Mouse (Mus musculus) forebrain, embryonic 13.5 days (tissue): ENCODE results near the gene A730049H05Rik. TPM values are rescaled to one million over a fixed set of nuclear protein-coding genes. Genes with fewer than 3 reads are reported as not detected.

ENCODE experiments used
- ATAC-seq: fragments of 200-750 bp; cut with Nextera tagmentation; 2 replicates; pipeline ENCODE4 v1.8.0; 2017
- H3K27ac ChIP-seq: fragments of 300-500 bp; sonication (generic); 2 replicates; pipeline ENCODE4 v1.5.1; 2015; ENCODE audit warnings: inconsistent platforms, mild to moderate bottlenecking, moderate library complexity
- H3K27me3 ChIP-seq: fragments of 300-500 bp; sonication (generic); 2 replicates; pipeline ENCODE4 v1.6.1; 2015; ENCODE audit warnings: mild to moderate bottlenecking, inconsistent platforms
- H3K36me3 ChIP-seq: fragments of 300-500 bp; sonication (generic); 2 replicates; pipeline ENCODE4 v1.6.1; 2015; ENCODE audit warnings: mild to moderate bottlenecking, inconsistent platforms; ENCODE audit not compliant: poor library complexity, severe bottlenecking
- H3K4me1 ChIP-seq: fragments of 300-500 bp; sonication (generic); 2 replicates; pipeline ENCODE4 v1.6.1; 2015; ENCODE audit warnings: inconsistent platforms
- H3K4me2 ChIP-seq: fragments of 300-500 bp; sonication (generic); 2 replicates; pipeline ENCODE4 v1.6.1; 2015; ENCODE audit warnings: inconsistent platforms, mild to moderate bottlenecking, moderate library complexity
- H3K4me3 ChIP-seq: fragments of 300-500 bp; sonication (generic); 2 replicates; pipeline ENCODE4 v1.5.1; 2015; ENCODE audit warnings: mild to moderate bottlenecking, inconsistent platforms
- H3K9ac ChIP-seq: fragments of 300-500 bp; sonication (generic); 2 replicates; pipeline ENCODE4 v1.6.1; 2015; ENCODE audit warnings: mild to moderate bottlenecking, inconsistent platforms
- H3K9me3 ChIP-seq: fragments of 300-500 bp; sonication (generic); replicated peaks from 2 replicates; pipeline ENCODE4 v1.6.1; 2016; ENCODE audit warnings: inconsistent platforms
- WGBS: fragments of 180-500 bp; shearing (Covaris S2); methylation state at CpG from one replicate; pipeline ENCODE4 v1.1.7; 2015; 5-methylcytosine and 5-hydroxymethylcytosine counted together
- polyA plus RNA-seq: library from polyadenylated mRNA; unstranded; fragments of >200 nt; fragmentation: Nextera tagmentation; extraction: Ambion mirVana; gene quantifications from 2 replicates; pipeline ENCODE4 v1.2.1, GENCODE M21; 2015

Gene A730049H05Rik
- polyA plus RNA-seq, 1 experiment from 2014 or later = 0.25 TPM

DNA sequence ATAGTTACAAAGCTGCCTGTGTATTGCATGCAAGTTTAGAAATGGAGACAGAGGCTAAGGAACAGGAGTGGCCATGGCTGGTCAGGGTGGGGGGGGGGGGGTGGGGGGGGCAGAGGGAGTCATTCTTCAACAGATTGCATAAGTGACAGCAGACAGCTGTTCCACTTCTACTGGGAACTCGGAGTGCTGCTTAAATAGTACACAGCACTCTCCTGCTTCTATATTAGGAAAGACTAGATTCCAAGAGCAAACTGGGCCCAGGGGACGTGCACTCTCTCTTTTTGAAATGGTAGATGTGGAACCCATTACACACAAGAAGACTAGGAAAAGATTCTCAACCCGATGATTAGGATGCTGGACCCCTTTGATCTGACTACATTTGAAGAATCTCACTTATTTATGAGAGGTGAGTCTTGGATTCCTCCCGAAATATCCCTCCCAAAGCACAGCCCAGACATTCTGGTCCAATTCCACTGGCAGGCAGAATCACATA, 52.9 kb downstream of the A730049H05Rik start, which contains the start of gene Gm15737:
Gene Gm15737, plus strand, starts transcription at position 269 of the 493 bp plus-strand sequence.
- no peak for ATAC-seq
- Histone ChIP-seq H3K9me3 (no peaks in the 10 kb centered on the region), H3K4me3 (no peak within 1 kb of the TSS), H3K36me3 (no peaks in the 10 kb centered on the region), H3K27me3 (no peaks in the 10 kb centered on the region), H3K27ac (no peak within 1 kb of the TSS), H3K9ac (no peak within 1 kb of the TSS), H3K4me1 (peaks cover 5% of the 10 kb centered on the region; the same call in 1 of the 2 replicates), H3K4me2 (no peak within 1 kb of the TSS)
- WGBS = 78% methylated on average over 4 of the region's 4 CpGs

DNA sequence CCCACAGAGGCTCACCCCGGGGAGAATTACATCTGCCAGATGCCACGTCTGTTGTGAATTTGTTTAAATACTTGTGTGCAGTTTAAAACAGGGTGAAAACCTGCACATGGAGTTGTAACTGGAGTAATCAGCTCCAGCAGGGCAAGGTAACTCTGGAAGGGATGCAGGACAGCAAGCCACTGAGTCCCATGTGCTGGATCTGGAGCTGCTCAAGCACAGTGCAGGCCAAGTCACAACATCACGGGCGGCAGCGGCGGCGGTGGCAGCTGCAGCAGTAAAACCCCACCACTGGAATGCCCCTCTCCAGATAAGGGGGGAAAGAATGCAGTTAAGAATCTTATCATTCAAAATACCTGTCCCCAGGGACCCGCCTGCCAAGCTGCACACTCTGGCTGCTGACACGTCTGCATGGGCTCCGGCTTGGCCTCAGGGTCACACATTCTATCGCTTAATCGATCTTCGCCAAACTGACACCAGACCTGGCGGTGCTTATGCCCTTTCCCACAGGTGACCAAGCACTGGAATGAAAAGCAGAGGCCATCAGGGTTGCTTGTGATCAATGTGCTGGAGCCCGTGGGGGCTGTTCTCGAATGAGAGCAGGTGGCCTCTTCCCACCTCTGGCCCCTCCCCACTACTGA, 53.4 kb downstream of the A730049H05Rik start:
- ATAC-seq = no peak
- no peak overlapping the region for H3K4me2 ChIP-seq
- H3K4me1 ChIP-seq = peaks cover 5% of the 10 kb centered on the region; the same call in 1 of the 2 replicates
- no peak overlapping the region for H3K4me3 ChIP-seq
- H3K36me3 ChIP-seq = no peaks in the 10 kb centered on the region
- 75% methylated on average over 16 of the region's 16 CpGs for WGBS
- H3K9ac ChIP-seq = no peak overlapping the region
- no peaks in the 10 kb centered on the region for H3K9me3 ChIP-seq
- no peaks in the 10 kb centered on the region for H3K27me3 ChIP-seq
- H3K27ac ChIP-seq = no peak overlapping the region

DNA sequence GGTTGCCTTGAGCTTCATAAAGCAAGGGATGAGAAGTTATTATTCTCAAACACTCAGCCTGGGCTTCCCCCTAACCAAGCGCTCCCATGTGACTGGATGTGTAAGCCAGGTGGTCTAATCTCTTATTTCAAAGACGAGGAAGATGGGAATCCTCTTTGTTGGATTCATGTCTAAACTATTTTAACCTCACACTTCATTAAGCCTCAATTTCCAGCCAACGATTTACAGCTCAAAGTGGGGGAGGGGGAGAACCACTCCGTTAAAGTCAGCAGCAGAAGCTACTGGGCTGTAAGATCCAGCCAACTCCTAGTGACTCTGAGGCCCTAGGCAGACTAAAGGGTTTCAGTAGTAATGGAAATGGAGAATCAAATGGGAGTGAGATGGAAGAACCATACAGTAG, 55.5 kb downstream of the A730049H05Rik start:
- Histone ChIP-seq H3K9me3 (no peaks in the 10 kb centered on the region), H3K36me3 (no peaks in the 10 kb centered on the region), H3K4me2 (no peak overlapping the region), H3K27ac (no peak overlapping the region), H3K4me3 (no peak overlapping the region), H3K27me3 (no peaks in the 10 kb centered on the region), H3K9ac (no peak overlapping the region), H3K4me1 (peaks cover 5% of the 10 kb centered on the region; the same call in 1 of the 2 replicates)
- no peak for ATAC-seq
- 43% methylated on average over 4 of the region's 4 CpGs for WGBS

DNA sequence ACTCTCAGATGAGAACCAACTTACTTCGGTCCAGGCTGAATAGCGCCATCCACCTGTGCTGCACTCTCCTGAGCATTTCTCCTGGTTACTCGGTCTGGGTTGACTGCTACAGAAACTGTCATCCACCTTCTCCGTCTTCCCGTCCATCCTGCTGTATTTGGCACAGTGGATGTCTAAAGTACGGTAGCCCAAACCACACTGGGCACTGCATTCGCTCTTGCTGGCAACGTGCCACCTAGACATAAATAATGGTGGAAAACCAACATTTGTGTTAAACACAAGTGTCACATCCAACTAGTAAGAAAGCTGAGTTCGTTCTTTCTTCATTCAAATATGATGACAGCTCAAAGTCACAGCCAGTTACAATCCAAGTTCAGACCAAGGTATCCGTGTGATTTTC, 56.5 kb downstream of the A730049H05Rik start:
- Histone ChIP-seq H3K27ac (no peak overlapping the region), H3K4me1 (peaks cover 4% of the 10 kb centered on the region; the same call in 1 of the 2 replicates), H3K27me3 (no peaks in the 10 kb centered on the region), H3K4me3 (no peak overlapping the region), H3K36me3 (no peaks in the 10 kb centered on the region), H3K9ac (no peak overlapping the region), H3K9me3 (no peaks in the 10 kb centered on the region), H3K4me2 (no peak overlapping the region)
- no peak for ATAC-seq
- WGBS = 90% methylated on average over 10 of the region's 10 CpGs

DNA sequence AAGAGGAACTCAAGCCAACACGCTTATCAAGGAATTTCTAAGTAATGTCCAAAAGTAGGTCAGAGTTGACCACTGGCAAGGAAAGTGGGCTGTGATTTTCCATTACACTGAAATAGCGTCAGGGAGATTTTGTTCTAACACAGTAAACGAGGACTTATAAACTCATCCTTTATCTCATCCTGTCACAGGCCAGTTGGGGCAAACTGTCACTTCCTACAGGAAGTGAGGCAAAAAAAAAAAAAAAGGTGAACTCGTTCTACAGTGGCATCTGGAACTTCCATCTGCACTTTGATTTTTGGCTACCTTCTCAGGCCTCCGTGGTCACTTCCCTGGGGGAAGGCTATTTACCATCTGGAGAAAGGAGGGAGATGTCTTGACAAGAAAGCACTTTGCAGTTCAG, 58.6 kb downstream of the A730049H05Rik start:
- no peak overlapping the region for H3K4me3 ChIP-seq
- WGBS = 82% methylated on average over 5 of the region's 5 CpGs
- ATAC-seq = no peak

DNA sequence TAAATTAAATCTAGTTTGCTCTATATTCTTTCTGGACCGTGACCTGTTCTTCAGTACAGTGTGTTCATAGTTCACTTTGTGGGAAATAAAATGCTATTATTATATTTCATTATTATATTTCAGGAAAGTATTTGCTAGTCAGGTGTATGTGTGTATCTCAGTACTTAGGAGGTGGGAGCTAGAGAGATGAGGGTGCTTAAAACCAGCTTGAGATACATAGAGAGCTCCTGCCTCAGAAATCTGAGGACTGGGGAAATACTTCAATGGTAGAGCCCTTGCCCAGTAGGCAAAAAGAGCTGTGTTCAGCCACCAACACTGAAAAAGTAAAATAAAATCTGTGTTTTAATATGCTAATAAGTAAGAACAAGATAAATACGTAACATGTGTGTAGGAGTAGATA, 59.1 kb downstream of the A730049H05Rik start:
- 90% methylated on average over 2 of the region's 2 CpGs for WGBS
- Histone ChIP-seq H3K4me2 (no peak overlapping the region), H3K9me3 (no peaks in the 10 kb centered on the region), H3K4me3 (no peak overlapping the region), H3K27me3 (no peaks in the 10 kb centered on the region), H3K36me3 (no peaks in the 10 kb centered on the region), H3K9ac (no peak overlapping the region), H3K4me1 (no peaks in the 10 kb centered on the region), H3K27ac (no peak overlapping the region)
- no peak for ATAC-seq

More for the DNA sequence above, 58.6 kb downstream of the A730049H05Rik start:
- H3K36me3 ChIP-seq = no peaks in the 10 kb centered on the region
- H3K27ac ChIP-seq = no peak overlapping the region
- H3K4me1 ChIP-seq = no peaks in the 10 kb centered on the region
- no peak overlapping the region for H3K9ac ChIP-seq
- H3K4me2 ChIP-seq = no peak overlapping the region
- H3K9me3 ChIP-seq = no peaks in the 10 kb centered on the region
- H3K27me3 ChIP-seq = no peaks in the 10 kb centered on the region

DNA sequence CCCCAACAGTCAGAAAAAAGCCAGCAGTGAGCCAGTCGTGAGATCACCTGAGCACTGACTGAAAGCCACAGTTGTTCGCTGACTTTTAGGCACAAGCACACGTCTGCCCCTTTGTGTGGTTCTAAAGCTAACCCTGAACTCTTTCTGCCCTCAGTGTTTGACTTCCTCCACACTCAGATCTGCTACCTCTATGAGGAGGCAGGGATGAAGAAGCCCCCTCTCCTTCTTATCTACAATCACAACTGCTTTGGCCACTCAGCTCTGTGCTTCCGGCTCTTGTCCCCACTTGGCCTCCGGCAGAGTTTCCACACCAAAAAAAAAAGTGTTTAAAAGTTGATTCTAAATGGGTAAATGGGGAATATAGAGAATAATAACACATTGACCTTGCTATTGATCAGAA, 59.8 kb downstream of the A730049H05Rik start:
- Histone ChIP-seq H3K27ac (no peak overlapping the region), H3K36me3 (no peaks in the 10 kb centered on the region)

DNA sequence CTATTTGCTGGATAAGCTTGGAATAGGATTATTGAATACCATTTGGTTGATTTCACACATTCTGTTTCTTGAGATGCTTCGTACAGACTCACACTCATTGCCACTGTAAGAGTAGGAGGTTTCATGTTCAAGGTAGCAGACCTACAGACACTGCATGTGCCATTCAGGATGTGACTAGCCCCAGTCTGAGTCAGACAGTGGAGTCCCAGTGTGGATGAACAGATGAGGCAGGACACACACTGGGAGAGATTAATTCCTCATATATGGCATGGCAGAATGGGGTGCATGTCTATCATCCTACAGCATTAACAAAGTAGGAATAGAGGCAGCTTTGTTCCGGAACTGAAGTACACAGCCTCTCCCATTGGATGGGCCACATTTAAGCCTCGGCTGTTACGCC, 61.0 kb downstream of the A730049H05Rik start:
- Histone ChIP-seq H3K9me3 (no peaks in the 10 kb centered on the region), H3K4me2 (no peak overlapping the region), H3K27ac (no peak overlapping the region), H3K4me3 (no peak overlapping the region), H3K9ac (no peak overlapping the region), H3K36me3 (no peaks in the 10 kb centered on the region), H3K27me3 (no peaks in the 10 kb centered on the region), H3K4me1 (no peaks in the 10 kb centered on the region)
- no peak for ATAC-seq
- WGBS = 90% methylated on average over 4 of the region's 4 CpGs

More for the DNA sequence above, 59.8 kb downstream of the A730049H05Rik start:
- Histone ChIP-seq H3K4me3 (no peak overlapping the region), H3K4me1 (no peaks in the 10 kb centered on the region), H3K9me3 (no peaks in the 10 kb centered on the region), H3K27me3 (no peaks in the 10 kb centered on the region), H3K4me2 (no peak overlapping the region), H3K9ac (no peak overlapping the region)
- no peak for ATAC-seq
- 84% methylated on average over 5 of the region's 5 CpGs for WGBS

DNA sequence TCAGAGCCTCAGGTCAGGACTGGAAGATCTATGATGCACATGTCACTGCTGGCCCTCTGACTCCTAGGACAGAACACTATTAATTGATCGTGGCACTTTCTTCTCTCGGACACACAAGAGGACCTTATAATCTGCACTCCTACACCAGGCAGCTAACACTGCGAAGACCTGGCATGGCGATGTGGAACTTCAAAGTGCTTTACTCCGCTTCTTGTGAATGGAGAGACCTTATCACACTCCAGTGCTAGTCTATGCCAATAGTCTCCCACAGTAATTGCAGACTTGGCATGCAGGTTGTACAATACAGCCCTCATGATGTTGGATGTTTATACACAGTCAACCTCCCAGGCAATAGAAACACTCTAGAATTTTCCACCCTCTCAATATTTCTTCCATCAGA, 62.5 kb downstream of the A730049H05Rik start:
- Histone ChIP-seq H3K36me3 (no peaks in the 10 kb centered on the region), H3K27ac (no peak overlapping the region), H3K4me1 (peaks cover 4% of the 10 kb centered on the region), H3K27me3 (no peaks in the 10 kb centered on the region), H3K9ac (no peak overlapping the region), H3K4me2 (no peak overlapping the region), H3K9me3 (no peaks in the 10 kb centered on the region), H3K4me3 (no peak overlapping the region)
- no peak for ATAC-seq
- 96% methylated on average over 5 of the region's 5 CpGs for WGBS

DNA sequence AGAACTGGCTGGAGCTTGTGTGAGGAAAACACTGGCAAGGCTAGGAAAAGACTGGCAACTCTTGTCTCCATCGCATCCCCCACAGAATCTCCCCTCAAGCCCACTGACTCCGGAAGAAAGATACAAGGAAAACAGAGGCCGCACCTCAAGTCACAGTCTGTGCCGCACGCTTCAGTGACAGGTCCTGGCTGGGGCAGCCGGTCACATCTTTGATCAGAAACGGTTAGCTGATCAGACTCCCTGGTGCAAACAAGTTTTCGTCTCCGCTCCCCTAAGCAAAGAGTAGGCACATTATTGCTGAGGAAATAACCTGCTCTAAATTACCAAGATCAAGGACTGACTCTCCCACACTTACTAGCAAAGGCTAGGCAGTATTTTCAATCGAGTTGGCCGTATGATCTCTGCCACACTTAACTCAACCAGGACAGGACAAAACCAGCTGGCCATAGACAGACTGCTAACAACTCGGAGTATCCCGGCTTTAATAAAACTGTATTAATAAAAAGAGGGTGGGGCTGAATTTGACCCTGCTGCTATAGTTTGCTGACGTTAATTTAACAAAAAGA, 63.5 kb downstream of the A730049H05Rik start:
- 86% methylated on average over 14 of the region's 14 CpGs for WGBS
- no peaks in the 10 kb centered on the region for H3K36me3 ChIP-seq
- no peak overlapping the region for H3K4me2 ChIP-seq
- no peaks in the 10 kb centered on the region for H3K27me3 ChIP-seq
- H3K9me3 ChIP-seq = no peaks in the 10 kb centered on the region
- no peak overlapping the region for H3K4me3 ChIP-seq
- H3K4me1 ChIP-seq = peaks cover 4% of the 10 kb centered on the region
- ATAC-seq = no peak
- no peak overlapping the region for H3K9ac ChIP-seq
- no peak overlapping the region for H3K27ac ChIP-seq

DNA sequence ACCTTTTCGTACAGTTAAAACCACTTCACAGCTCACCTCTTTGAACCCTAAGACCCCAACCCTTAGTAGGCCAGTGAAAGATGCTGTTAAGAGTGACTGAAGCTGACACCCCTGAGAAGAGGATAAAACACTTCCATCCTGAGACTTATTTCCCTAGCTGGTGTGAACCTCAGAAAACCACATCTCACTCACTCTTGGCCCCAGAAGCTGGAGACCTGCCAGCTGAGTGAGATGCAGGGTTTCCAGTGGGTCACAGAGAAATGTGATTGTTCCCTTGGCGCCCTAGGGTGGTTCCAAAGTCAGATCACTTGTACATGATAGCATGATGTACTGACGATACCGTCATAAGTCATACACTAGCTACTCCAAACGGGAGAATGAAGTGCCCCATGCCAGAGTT, 66.2 kb downstream of the A730049H05Rik start:
- no peaks in the 10 kb centered on the region for H3K27me3 ChIP-seq
- peaks cover 4% of the 10 kb centered on the region for H3K4me1 ChIP-seq
- WGBS = 74% methylated on average over 5 of the region's 5 CpGs
- no peak overlapping the region for H3K4me2 ChIP-seq
- no peak for ATAC-seq
- H3K9ac ChIP-seq = no peak overlapping the region
- H3K9me3 ChIP-seq = no peaks in the 10 kb centered on the region
- no peak overlapping the region for H3K4me3 ChIP-seq
- H3K36me3 ChIP-seq = no peaks in the 10 kb centered on the region
- no peak overlapping the region for H3K27ac ChIP-seq

DNA sequence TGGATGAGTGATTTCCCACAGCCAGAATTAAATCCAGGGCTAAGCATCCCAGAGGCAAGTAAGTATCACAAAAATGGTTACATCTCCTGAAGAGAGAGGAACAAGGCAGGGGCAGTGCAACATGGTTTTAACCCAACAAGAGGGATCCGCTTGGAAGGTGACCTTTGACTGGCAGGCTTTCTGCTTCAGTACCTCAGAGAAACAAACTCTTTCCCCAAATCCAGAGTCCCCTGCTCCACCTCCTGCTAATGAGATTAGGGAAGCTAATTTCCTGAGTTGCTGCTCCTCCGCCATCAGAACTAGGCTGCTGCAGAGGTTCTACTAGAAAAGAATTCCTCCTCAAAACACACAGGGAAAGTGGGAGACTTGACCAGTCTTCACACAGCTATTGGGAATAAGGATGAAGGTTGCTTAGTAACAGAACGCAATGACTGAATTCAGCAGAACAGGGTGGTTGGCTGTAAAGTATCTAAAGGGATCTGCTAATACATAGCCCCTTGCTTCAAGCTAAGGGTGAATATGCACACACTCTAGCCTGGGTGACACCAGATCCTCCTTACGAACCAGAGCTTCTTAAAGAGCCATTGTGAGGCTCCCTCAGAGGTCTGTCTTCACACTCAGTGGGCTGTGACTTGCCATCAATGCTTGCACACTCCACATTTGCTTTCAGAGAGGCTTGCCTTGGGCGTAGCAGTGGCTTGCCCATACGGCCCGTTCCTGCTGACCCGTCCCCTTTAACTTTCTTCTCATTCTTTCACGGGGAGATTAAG, 67.0 kb downstream of the A730049H05Rik start:
- H3K9me3 ChIP-seq = no peaks in the 10 kb centered on the region
- 9% methylated on average over 9 of the region's 9 CpGs for WGBS
- H3K36me3 ChIP-seq = no peaks in the 10 kb centered on the region
- no peak overlapping the region for H3K9ac ChIP-seq
- peaks cover 4% of the 10 kb centered on the region for H3K4me1 ChIP-seq
- no peak overlapping the region for H3K4me2 ChIP-seq
- no peak for ATAC-seq
- H3K27ac ChIP-seq = no peak overlapping the region
- no peaks in the 10 kb centered on the region for H3K27me3 ChIP-seq
- no peak overlapping the region for H3K4me3 ChIP-seq
